Mouse (Mus musculus): ENCODE data around the gene Elp5.

GRCm38 (mm10) chr11:69979827-69980195 lies 2.5 kb downstream of the Elp5 start:
- TF ChIP-seq CTCF (IDR thresholded peaks at IDR 0.05; ENCODE audit: low read depth, low read length) (no peak), POLR2A (IDR thresholded peaks at IDR 0.05; ENCODE audit: insufficient read depth, low read length) (no peak), EP300 (IDR thresholded peaks at IDR 0.05; ENCODE audit: insufficient read depth, low read depth, low read length) (no peak)

All from ES-Bruce4 (cell line).